Mouse (Mus musculus) testis, adult 10 weeks (tissue): Measurements from ENCODE around the gene Vmn1r62. TPM values are rescaled to one million over a fixed set of nuclear protein-coding genes. Genes with fewer than 3 reads are reported as not detected.

Experiments used
- polyA plus RNA-seq: library from polyadenylated mRNA; stranded (reverse); fragments of 350-450 nt; fragmentation: Illumina TruSeq; extraction: RNeasy Lipid Tissue Mini Kit (QIAGEN cat#74804); gene quantifications from one replicate; pipeline ENCODE4 v1.2.3, GENCODE M21; 2014; ENCODE audit warnings: low read depth, low replicate concordance

The Vmn1r62 gene
- not detected for polyA plus RNA-seq

GRCm38 (mm10) chr7:5673331-5673730 lies at the start of gene Vmn1r62:
Vmn1r62 (plus strand) TSS chr7:5673631.

Other genes with a start within 250 kb of the Vmn1r62 start
- not detected for gene Vmn1r59, start 216.9 kb upstream of the Vmn1r62 start, polyA plus RNA-seq
- gene Vmn2r28, start 179.7 kb upstream of the Vmn1r62 start, polyA plus RNA-seq = not detected
- not detected for gene Vmn1r60, start 126.3 kb upstream of the Vmn1r62 start, polyA plus RNA-seq
- not detected for gene Vmn1r61, start 60.3 kb upstream of the Vmn1r62 start, polyA plus RNA-seq
- gene Vmn1r63, start 131.8 kb downstream of the Vmn1r62 start, polyA plus RNA-seq = not detected
- gene Vmn1r64, start 210.9 kb downstream of the Vmn1r62 start, polyA plus RNA-seq = not detected